Mouse (Mus musculus) R1 (cell line): Measurements from ENCODE around the gene Ssr2.
A peak's percentile ranks its signal among the peaks of the same experiment; 100 is the strongest.

Source experiments
- DNase-seq: peaks from one replicate; pipeline ENCODE4 v3.0.0-alpha.2; 2018; ENCODE audit warnings: low read depth, low spot score

The Ssr2 gene

GRCm38 (mm10) chr3:88623346-88624135, 47.9 kb downstream of the Ssr2 start:
- peak; percentile 80 for DNase-seq

GRCm38 (mm10) chr3:88624324-88624723, 48.6 kb downstream of the Ssr2 start:
- DNase-seq = no peak

- no peak for DNase-seq
Measured at GRCm38 (mm10) chr3:88624951-88625350, 49.3 kb downstream of the Ssr2 start.

- no peak for DNase-seq
Measured at GRCm38 (mm10) chr3:88625531-88625930, 49.9 kb downstream of the Ssr2 start.

- no peak for DNase-seq
Measured at GRCm38 (mm10) chr3:88626316-88626715, 50.6 kb downstream of the Ssr2 start.

- DNase-seq = no peak
Measured at GRCm38 (mm10) chr3:88627114-88627513, 51.4 kb downstream of the Ssr2 start.

GRCm38 (mm10) chr3:88627535-88627934, 51.9 kb downstream of the Ssr2 start:
- DNase-seq = no peak

- no peak for DNase-seq
Measured at GRCm38 (mm10) chr3:88628766-88629165, 53.1 kb downstream of the Ssr2 start.

GRCm38 (mm10) chr3:88629244-88629643, 53.6 kb downstream of the Ssr2 start:
- DNase-seq = no peak

GRCm38 (mm10) chr3:88630018-88630417, 54.3 kb downstream of the Ssr2 start:
- no peak for DNase-seq

- peak; percentile 48 for DNase-seq
Measured at GRCm38 (mm10) chr3:88630849-88631341, 55.2 kb downstream of the Ssr2 start.

- peak; percentile 47 for DNase-seq
Measured at GRCm38 (mm10) chr3:88631921-88632587, 56.4 kb downstream of the Ssr2 start.

- no peak for DNase-seq
Measured at GRCm38 (mm10) chr3:88633056-88633455, 57.4 kb downstream of the Ssr2 start.

GRCm38 (mm10) chr3:88635506-88636275, 60.0 kb downstream of the Ssr2 start:
- DNase-seq = peak; percentile 33

GRCm38 (mm10) chr3:88636555-88636986, 60.9 kb downstream of the Ssr2 start:
- DNase-seq = peak; percentile 43

- peak; percentile 32 for DNase-seq
Measured at GRCm38 (mm10) chr3:88637134-88637533, 61.5 kb downstream of the Ssr2 start.
